Mouse (Mus musculus): ENCODE data around the gene Txndc15. TPM values are rescaled to one million over a fixed set of nuclear protein-coding genes. Genes with fewer than 3 reads are reported as not detected.
"Not testable (repeated sequence)": the region's sequence is repeated elsewhere in the genome, so short reads cannot be mapped to it uniquely, and the experiment has no call there.

The Txndc15 gene
- total RNA-seq (2021) = 10 to 100 TPM; 58.3 to 61.4 TPM
- long read RNA-seq, transcript Txndc15-201 (5 exons, 1,527 nt) = major isoform, 115 of 154 reads
- long read RNA-seq, partial matches to known transcripts = 2 of 154 reads
- long read RNA-seq, other reads (novel, unspliced or antisense) = 37 of 154 reads

- DNase-seq (ENCODE audit: low spot score in 2 of 2) = peak; percentile 92 to 94
These were observed at the start of gene Txndc15 for GRCm38 (mm10) chr13:55714501-55715166. TSS of gene Txndc15 (plus strand) at chr13:55714650.

GRCm38 (mm10) chr13:55668550-55668949, 45.9 kb upstream of the Txndc15 start:
- DNase-seq (ENCODE audit: low spot score in 2 of 2) = peak; percentile 34 to 39

GRCm38 (mm10) chr13:55672711-55673110, 41.7 kb upstream of the Txndc15 start:
- no peak for DNase-seq (ENCODE audit: low spot score in 2 of 2)

GRCm38 (mm10) chr13:55677364-55677763, 37.1 kb upstream of the Txndc15 start:
- DNase-seq (ENCODE audit: low spot score in 2 of 2) = no peak

GRCm38 (mm10) chr13:55682201-55682600, 32.2 kb upstream of the Txndc15 start:
- no peak for DNase-seq (ENCODE audit: low spot score in 2 of 2)

DNA sequence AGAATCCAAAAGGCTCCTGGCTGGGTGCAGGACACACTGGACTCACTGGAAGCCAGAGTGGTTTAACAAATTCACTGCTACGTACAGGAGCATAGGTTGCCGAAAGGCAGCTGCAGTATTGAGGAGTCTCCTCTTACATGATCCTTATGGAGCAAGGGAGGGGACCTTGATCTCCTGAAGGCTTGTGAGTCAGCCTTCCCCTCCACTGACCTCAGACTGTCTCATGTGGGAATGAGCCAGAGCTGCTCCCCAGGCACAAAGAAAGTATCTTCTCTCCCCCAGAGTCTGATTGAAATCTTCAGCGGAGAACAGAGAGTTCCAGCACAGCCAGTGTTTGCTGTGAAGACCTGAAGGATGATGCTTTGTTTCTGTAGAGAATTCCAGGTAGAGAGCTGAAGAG, 30.9 kb upstream of the Txndc15 start:
- DNase-seq (ENCODE audit: low spot score in 2 of 2) = no peak

DNA sequence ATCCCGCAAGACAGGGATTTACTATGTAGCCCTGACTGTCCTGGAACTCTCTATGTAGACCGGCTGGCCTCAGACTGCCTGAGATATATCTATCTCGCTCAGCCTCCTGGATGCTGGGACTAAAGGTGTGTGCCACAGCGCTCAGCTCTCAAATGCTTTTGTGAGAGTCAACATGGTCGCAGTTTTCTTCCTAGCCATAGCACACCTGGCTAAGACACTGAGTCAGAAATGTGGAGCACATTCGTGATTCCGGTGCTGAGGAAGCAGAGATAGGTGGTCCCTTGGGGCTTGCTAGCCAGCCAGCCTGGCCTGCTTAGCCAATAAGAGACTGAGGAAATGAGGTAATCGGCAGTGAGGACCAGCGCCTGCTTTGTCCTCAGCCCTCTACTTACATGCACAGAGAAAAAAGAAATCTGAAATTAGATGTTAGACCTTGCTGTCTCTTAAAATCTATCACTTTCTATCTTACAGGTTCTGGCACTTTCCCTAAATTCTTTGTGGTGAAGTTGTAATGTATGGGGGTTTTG, 28.3 kb upstream of the Txndc15 start:
- DNase-seq (ENCODE audit: low spot score in 2 of 2) = no peak

DNA sequence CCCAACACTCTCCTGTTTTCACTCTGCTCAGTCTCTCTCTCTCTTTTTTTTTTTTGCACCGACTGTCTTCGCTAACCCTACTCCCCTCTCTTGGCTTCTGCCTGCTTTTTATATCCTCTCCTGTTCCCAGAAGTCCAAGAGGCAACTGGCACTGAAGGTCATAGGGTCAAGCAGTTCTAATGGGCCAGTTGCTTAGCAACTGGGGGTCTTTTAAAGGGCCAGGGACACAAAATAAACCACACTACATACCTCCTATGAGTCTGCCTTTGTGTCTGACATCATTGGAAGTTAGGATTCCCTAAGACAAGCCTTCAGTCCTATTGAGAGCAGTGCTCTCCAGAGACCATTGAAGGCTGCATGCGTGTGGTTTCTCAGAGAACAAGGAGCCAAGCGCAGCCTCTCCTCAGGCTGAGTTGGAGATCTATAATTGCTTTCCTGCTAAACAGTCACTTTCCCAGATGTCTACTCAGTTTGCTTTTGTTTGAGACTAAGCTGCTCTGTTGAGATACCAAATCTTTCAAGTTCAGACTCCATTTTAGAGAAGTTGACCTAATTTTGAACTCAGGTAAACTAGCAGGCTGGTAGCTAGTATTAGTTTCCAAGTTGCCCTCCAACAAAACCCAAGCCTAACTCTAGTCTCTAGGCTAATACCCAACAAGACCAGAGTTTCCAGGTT, 26.4 kb upstream of the Txndc15 start:
- DNase-seq (ENCODE audit: low spot score in 2 of 2) = no peak

DNA sequence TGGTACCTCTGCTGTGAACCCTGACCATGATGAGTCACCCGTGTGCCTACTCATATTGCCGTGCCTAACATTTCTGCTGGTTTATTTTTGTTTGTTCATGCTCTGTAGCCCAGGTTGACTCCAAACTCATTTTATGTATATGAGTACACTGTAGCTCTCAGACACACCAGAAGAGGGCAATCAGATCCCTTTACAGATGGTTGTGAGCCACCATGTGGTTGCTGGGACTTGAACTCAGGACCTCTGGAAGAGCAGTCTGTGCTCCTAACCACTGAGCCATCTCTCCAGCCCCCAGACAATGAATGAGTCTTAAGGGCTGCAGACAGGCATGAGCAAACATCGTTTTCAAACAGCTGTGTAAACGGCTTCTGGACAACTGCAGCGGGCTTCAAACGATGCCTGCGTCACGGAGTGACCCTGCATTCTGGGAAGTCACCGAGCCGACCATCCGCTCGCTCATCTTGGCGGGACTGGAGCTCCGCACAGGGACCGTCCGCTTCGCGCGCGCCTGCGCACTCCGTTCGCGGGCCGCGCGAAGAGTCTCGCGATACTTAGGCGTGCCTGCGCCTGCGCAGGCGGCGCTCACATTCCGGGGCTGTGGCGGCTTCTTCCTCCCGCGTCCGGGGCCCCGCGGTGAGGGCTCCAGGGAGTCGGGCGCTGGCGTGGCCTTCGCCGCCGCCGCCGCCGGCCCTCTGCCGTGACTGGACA, 21.8 kb upstream of the Txndc15 start, which contains the start of gene B230219D22Rik:
TSS of gene B230219D22Rik (plus strand) at position 590 of the 708 bp plus-strand sequence.
- peak; percentile 85 to 91 for DNase-seq (ENCODE audit: low spot score in 2 of 2)

DNA sequence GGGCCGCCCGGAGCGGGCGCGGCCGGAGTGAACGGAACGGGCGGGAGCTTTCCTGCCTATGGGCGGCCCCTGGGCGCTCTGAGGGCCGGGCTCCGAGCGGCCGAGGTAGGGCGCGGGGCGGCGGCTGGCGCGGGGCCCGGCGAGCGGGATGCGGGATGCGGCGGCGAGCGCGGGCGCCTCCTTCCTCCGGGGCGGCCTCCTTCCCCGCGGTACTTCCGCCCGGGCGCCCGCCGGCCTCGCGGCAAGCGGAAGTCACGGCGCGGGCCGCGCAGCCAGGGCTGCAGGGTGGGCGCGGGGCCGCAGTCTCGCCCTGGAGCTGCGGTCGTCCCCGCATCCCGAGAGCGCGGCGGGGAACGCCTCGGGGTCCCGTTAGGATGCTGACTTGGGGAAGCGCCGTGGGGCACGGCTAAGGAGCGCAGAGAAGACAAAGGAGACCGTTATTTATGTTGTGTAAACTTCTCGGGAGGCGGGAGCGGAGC, 21.2 kb upstream of the Txndc15 start:
- no peak for DNase-seq (ENCODE audit: low spot score in 2 of 2)

GRCm38 (mm10) chr13:55694110-55694509, 20.3 kb upstream of the Txndc15 start:
- no peak for DNase-seq (ENCODE audit: low spot score in 2 of 2)

GRCm38 (mm10) chr13:55695989-55696388, 18.5 kb upstream of the Txndc15 start:
- not testable (repeated sequence) for DNase-seq (ENCODE audit: low spot score in 2 of 2)

DNA sequence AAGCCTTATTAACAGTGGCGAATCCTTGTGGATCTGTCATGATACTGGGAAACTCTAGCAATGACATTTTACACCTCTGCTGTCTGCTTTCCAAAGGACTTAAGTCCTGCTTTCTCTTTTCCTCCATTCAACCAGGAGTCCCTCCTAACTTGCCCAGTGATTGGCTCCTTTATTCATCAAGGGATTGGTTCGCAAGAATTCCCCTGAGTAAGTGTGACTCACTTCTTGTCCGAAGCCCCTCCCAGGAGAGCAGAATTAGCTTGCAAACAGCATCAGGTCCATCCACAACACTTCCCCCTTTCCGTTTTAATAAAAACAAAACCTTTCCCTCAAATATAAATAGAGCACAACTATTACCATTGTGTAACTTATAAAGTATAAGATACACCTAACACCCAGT, 10.1 kb upstream of the Txndc15 start:
- no peak for DNase-seq (ENCODE audit: low spot score in 2 of 2)

DNA sequence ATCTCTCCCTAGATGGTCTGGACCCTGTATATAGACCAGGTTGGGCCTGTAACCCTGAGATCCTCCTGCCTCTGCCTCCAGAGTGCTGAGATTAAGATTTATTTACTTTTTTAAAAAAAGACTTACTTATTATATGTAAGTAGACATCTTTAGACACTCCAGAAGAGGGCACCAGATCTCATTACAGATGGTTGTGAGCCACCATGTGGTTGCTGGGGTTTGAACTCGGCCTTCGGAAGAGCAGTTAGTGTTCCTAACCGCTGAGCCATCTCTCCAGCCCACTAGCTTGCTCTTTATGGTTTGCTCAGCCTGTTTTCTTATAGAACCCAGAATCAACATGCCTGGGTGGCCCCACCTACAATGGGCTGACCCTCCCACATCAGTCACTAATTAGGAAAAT, 1.6 kb upstream of the Txndc15 start:
- DNase-seq (ENCODE audit: low spot score in 2 of 2) = no peak

- no peak for DNase-seq (ENCODE audit: low spot score in 2 of 2)
These were observed 690 bp downstream of the Txndc15 start for GRCm38 (mm10) chr13:55715167-55715512.

GRCm38 (mm10) chr13:55715908-55716510, 1.6 kb downstream of the Txndc15 start:
- DNase-seq (ENCODE audit: low spot score in 2 of 2) = no peak

DNA sequence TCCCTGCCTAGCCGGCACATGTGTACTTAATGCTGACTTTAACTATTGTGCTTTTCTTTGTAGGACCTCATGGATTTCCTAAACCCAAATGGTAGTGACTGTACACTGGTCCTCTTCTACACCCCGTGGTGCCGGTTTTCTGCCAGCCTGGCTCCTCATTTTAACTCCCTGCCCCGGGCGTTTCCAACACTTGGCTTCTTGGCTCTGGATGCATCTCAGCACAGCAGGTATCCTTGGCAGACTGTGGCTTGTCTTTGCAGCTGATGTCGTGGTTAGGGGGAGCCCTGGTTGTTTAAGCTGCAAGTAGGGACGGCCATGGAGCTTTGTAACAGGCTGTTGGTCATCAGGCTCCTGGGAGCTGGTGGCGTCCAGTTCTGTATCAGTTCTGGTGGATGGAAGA, 7.1 kb downstream of the Txndc15 start:
- no peak for DNase-seq (ENCODE audit: low spot score in 2 of 2)

DNA sequence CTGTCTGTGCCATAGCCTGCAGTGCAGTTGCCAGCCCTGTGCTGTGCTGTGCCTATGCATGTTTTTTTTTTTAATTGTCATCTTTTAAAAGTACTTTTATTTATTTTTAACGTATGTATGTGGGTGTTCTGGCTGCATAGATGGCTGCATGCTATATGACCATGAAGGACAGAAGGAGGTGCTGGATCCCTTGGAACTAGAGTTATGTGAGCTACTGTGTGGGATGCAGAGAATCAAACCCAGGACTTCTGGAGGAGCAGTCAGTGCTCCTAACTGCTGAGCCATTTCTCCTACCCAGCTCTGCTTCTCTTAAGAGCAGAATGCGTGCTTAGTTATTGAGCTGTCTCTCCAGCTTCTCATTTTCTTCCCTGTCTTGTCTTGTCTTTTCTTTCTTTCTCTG, 7.5 kb downstream of the Txndc15 start:
- DNase-seq (ENCODE audit: low spot score in 2 of 2) = no peak

GRCm38 (mm10) chr13:55726598-55727119, 12.2 kb downstream of the Txndc15 start:
- no peak for DNase-seq (ENCODE audit: low spot score in 2 of 2)

GRCm38 (mm10) chr13:55727120-55727838, 12.8 kb downstream of the Txndc15 start, which contains the start of gene Pcbd2:
TSS of gene Pcbd2 (plus strand) at chr13:55727368.
- DNase-seq (ENCODE audit: low spot score in 2 of 2) = peak; percentile 81 to 88
